Mouse (Mus musculus): ENCODE data around the gene Cpne7.

GRCm38 (mm10) chr8:123103285-123103684 is 13.9 kb upstream of the Cpne7 start:
- TF ChIP-seq CTCF (IDR thresholded peaks at IDR 0.05; ENCODE audit: low read depth, low read length), result no peak
- no peak for TF ChIP-seq POLR2A (IDR thresholded peaks at IDR 0.05; ENCODE audit: borderline replicate concordance, low read depth, low read length)
